Mouse (Mus musculus): ENCODE results near the gene Myo1a.

DNA sequence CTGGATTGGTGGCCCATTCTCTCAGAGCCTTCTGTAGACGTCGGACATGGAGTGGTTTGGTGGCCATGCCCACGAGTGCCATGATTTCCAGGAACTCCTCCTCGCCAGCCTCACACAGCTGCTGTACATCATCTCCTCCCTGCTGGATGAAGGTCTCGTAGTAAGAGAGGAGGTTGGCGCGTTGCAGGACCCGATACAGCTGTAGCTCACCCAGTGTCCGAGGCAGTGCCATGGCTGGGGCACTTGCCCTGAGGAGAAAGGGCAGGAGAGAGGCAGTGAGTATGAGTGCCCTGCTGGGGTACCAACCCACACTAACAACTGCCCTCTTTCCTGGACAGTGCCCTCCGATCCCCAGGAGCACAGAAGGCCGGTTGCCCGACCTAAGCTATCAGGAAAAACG, 40.1 kb upstream of the Myo1a start:
- no peak for TF ChIP-seq CTCF (IDR thresholded peaks at IDR 0.05; ENCODE audit: control insufficient read depth, insufficient read depth, low read length)
- no peak for TF ChIP-seq POLR2A (IDR thresholded peaks at IDR 0.05; ENCODE audit: borderline replicate concordance, control insufficient read depth, low read depth, low read length)
